Mouse (Mus musculus) limb, embryonic 14.5 days (tissue): Measurements from ENCODE around the gene Upp2. TPM values are rescaled to one million over a fixed set of nuclear protein-coding genes. Genes with fewer than 3 reads are reported as not detected.

ENCODE experiments used
- ATAC-seq: fragments of 200-750 bp; cut with Nextera tagmentation; 2 replicates; pipeline ENCODE4 v1.8.0; 2017; ENCODE audit warnings: low read depth, moderate number of reproducible peaks, moderate TSS enrichment; ENCODE audit not compliant: low FRiP score
- DNase-seq: peaks from one replicate; pipeline ENCODE4 v3.0.0-alpha.2; 2015; ENCODE audit warnings: low spot score
- H3K27ac ChIP-seq: fragments of 300-500 bp; sonication (generic); replicated peaks from 2 replicates; pipeline ENCODE4 v1.5.1; 2014; ENCODE audit warnings: low read depth, mild to moderate bottlenecking, low read length, moderate library complexity, mixed read lengths
- H3K27me3 ChIP-seq: fragments of 300-500 bp; sonication (generic); 2 replicates; pipeline ENCODE4 v1.6.1; 2014; ENCODE audit warnings: low read length, mixed read lengths; ENCODE audit not compliant: control insufficient read depth, insufficient read depth
- H3K36me3 ChIP-seq: fragments of 300-500 bp; sonication (generic); 2 replicates; pipeline ENCODE4 v1.6.1; 2014; ENCODE audit warnings: mild to moderate bottlenecking, low read length, moderate library complexity, mixed read lengths; ENCODE audit not compliant: control insufficient read depth, insufficient read depth
- H3K4me1 ChIP-seq: fragments of 300-500 bp; sonication (generic); 2 replicates; pipeline ENCODE4 v1.6.1; 2014; ENCODE audit warnings: antibody characterized with exemption, low read length, mixed read lengths; ENCODE audit not compliant: control insufficient read depth, insufficient read depth
- H3K4me2 ChIP-seq: fragments of 300-500 bp; sonication (generic); replicated peaks from 2 replicates; pipeline ENCODE4 v1.6.1; 2014; ENCODE audit warnings: low read depth, mild to moderate bottlenecking, low read length, moderate library complexity; ENCODE audit not compliant: severe bottlenecking
- H3K4me3 ChIP-seq: fragments of 300-500 bp; sonication (generic); replicated peaks from 2 replicates; pipeline ENCODE4 v1.5.1; 2014; ENCODE audit warnings: low read length
- H3K9ac ChIP-seq: fragments of 300-500 bp; sonication (generic); 2 replicates; pipeline ENCODE4 v1.6.1; 2014; ENCODE audit warnings: mild to moderate bottlenecking, low read depth, low read length, moderate library complexity; ENCODE audit not compliant: severe bottlenecking
- H3K9me3 ChIP-seq: fragments of 300-500 bp; sonication (generic); 2 replicates; pipeline ENCODE4 v1.6.1; 2016; ENCODE audit warnings: low read length; ENCODE audit not compliant: control insufficient read depth
- POLR2A ChIP-seq: fragments of 200-500 bp; IDR thresholded peaks from 2 replicates; pipeline ENCODE4 v1.8.0; 2012; ENCODE audit warnings: inconsistent platforms, mild to moderate bottlenecking, moderate library complexity, borderline replicate concordance; ENCODE audit not compliant: insufficient read depth, insufficient read length; ENCODE audit errors: extremely low read depth
- WGBS: fragments of 180-500 bp; shearing (Covaris S2); extraction: QIAGEN DNeasy Blood & Tissue Kit; methylation state at CpG from one replicate; pipeline ENCODE4 v1.1.7; 2014; 5-methylcytosine and 5-hydroxymethylcytosine counted together
- polyA plus RNA-seq, 2 experiments: library from polyadenylated mRNA; depleted of rRNA in 1 of 2; stranded (reverse) in 1 of 2; unstranded in 1 of 2; fragments of >200 nt; fragmentation: Nextera tagmentation in 1 of 2; extraction: Ambion mirVana in 1 of 2; gene quantifications; 2 replicates each; pipeline versions ENCODE4 v1.2.1 to v1.2.3; 2012 to 2014

Upp2 gene
- polyA plus RNA-seq, 2 experiments, result 9.3 to 12.3 TPM

DNA sequence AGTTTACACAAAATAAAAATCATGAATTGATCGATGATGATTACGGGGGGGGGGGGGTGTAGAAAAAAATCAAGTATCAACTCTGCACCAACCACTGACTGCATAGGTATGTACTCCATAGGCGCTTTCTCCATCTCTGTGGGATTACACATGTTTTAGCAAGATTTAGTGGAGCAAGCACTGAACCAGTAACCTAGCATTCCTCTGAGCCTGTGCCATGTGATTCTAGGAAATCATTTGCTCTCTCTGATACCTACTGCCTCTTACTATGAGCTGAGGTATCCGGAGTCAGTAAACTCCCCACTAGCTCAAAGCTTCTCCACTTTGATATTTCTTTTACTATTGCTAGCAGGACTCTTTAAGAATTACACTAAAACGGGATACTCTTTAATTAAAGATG, 43.2 kb upstream of the Upp2 start:
- Histone ChIP-seq H3K9ac (no peak overlapping the region), H3K4me2 (no peak overlapping the region), H3K27ac (no peak overlapping the region), H3K4me3 (no peak overlapping the region), H3K27me3 (no peaks in the 10 kb centered on the region), H3K36me3 (no peaks in the 10 kb centered on the region), H3K9me3 (no peaks in the 10 kb centered on the region), H3K4me1 (peaks cover 21% of the 10 kb centered on the region)
- no peak for DNase-seq
- no peak for ATAC-seq
- WGBS, result 84% methylated on average over 5 of the region's 5 CpGs
- TF ChIP-seq POLR2A, result no peak

DNA sequence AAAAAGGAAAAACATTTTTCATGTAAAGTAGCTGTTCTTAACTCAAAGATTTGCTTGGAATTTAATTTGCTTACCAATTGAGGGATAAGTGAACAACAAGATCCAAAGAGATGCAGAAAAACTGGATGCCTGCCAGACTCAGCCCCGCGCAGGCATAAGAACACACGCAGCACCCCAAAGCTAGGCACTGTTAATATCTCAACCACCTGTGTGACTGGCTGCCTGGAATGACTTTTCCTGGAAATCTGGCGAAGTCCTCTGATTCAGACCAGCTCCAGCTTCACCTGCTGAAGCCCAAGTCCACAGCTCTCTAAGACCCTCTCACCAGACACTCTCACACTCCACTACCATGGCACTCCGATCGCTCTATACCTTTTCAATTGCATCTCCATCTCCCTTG, 42.7 kb upstream of the Upp2 start:
- H3K4me3 ChIP-seq, result no peak overlapping the region
- WGBS, result 61% methylated on average over 6 of the region's 6 CpGs
- peaks cover 19% of the 10 kb centered on the region for H3K4me1 ChIP-seq
- H3K9ac ChIP-seq, result no peak overlapping the region
- no peaks in the 10 kb centered on the region for H3K27me3 ChIP-seq
- TF ChIP-seq POLR2A, result no peak
- no peaks in the 10 kb centered on the region for H3K9me3 ChIP-seq
- no peaks in the 10 kb centered on the region for H3K36me3 ChIP-seq
- ATAC-seq (no peak), DNase-seq (no peak)
- no peak overlapping the region for H3K4me2 ChIP-seq
- no peak overlapping the region for H3K27ac ChIP-seq

DNA sequence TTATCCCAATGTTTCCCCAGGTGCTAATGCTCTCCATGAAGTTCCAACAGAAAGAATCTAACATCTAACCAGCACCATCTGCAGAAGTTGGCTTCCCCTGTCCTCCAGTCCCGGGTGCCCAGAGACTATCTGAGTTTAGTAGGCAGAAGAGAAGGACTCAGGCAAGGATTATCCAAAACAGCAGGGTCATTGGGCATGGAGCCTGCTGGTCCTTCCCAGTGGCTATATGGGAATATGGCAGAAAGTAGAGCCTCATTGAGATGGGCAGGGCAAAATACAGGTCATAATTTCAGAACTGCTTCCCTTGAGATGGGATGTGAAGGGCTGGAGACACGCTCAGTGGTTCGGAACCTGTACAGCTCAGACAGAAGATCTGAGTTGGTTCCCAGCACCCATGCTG, 39.3 kb upstream of the Upp2 start:
- ATAC-seq (no peak), DNase-seq (no peak)
- H3K27ac ChIP-seq, result no peak overlapping the region
- no peaks in the 10 kb centered on the region for H3K36me3 ChIP-seq
- TF ChIP-seq POLR2A, result no peak
- H3K27me3 ChIP-seq, result no peaks in the 10 kb centered on the region
- H3K4me2 ChIP-seq, result no peak overlapping the region
- H3K4me3 ChIP-seq, result no peak overlapping the region
- H3K9ac ChIP-seq, result no peak overlapping the region
- peaks cover 36% of the 10 kb centered on the region for H3K4me1 ChIP-seq
- no peaks in the 10 kb centered on the region for H3K9me3 ChIP-seq
- 88% methylated on average over 3 of the region's 3 CpGs for WGBS

DNA sequence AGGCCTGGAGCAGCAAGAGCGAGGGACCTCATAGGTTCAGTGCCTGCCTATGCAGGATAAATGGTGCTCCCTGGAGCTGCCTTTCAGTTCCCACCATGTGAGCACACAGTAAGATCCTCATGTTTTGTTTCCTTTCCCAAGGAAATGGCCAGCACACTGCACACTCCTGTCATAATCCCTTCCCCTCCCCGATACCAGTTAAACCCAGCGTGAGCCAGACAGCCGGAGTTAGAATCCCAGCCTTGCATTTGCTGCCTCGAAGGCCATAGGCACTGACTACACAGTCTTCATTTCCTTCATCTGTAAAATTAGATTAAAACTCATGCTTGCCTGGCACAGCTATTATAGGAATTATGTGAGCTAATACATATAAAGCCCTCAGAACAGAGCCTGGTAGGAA, 37.7 kb upstream of the Upp2 start:
- WGBS, result 56% methylated on average over 5 of the region's 5 CpGs
- TF ChIP-seq POLR2A, result no peak
- DNase-seq (no peak), ATAC-seq (no peak)
- H3K27ac ChIP-seq, result no peak overlapping the region
- H3K4me2 ChIP-seq, result no peak overlapping the region
- H3K4me3 ChIP-seq, result no peak overlapping the region
- peaks cover 45% of the 10 kb centered on the region for H3K4me1 ChIP-seq
- H3K36me3 ChIP-seq, result no peaks in the 10 kb centered on the region
- no peak overlapping the region for H3K9ac ChIP-seq
- H3K27me3 ChIP-seq, result no peaks in the 10 kb centered on the region
- H3K9me3 ChIP-seq, result no peaks in the 10 kb centered on the region

DNA sequence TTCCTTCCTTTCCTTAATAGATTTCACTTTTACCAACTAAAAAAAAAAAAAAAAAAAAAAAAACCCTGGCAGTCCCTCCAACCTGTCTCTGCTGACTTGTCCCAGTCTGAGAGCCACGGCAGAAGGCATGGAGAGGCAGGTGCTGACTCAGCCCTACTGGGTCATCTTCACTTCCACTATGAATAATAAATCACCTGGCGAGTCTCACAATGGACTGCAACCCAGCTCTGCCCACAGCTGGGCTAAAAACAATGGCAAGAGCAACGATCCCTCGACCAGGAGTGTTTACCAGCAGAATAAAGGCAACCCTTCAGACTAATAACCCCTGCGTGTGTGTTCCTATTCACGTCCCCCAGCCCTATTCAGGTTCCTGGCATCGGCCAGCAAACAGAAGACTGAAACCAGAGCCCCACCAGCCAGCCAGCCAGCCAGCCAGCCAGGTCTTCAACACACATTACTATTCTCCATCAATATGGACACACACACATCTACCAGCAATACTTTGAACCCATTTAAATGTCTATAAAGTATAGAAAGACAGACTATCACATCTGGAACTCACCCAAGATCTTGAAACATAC, 37.1 kb upstream of the Upp2 start:
- Histone ChIP-seq H3K27me3 (no peaks in the 10 kb centered on the region), H3K4me3 (no peak overlapping the region), H3K36me3 (no peaks in the 10 kb centered on the region), H3K4me2 (no peak overlapping the region), H3K9me3 (no peaks in the 10 kb centered on the region), H3K9ac (no peak overlapping the region), H3K4me1 (peaks cover 48% of the 10 kb centered on the region), H3K27ac (no peak overlapping the region)
- TF ChIP-seq POLR2A, result no peak
- DNase-seq, result no peak
- no peak for ATAC-seq
- WGBS, result 35% methylated on average over 7 of the region's 7 CpGs

DNA sequence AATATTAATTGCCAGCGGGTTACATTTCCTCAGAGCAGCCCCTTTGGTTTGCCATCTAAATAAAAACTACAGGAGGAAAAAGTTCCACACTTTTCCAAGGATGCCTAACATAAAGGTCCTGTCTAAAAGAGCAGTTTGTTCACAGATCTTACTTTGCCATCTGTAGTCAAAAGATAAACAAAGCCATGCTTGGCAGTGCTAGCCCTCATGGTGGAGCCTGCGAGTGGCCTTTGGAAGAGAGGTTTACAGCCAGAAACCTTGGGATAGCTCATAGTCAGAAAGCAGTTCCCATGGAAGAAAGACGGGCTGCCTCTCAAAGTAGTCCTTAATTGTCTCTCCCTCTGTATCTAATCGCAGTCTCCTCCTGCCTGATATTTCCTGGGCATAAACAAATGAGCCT, 36.6 kb upstream of the Upp2 start:
- 70% methylated on average over 4 of the region's 4 CpGs for WGBS
- H3K27ac ChIP-seq, result no peak overlapping the region
- DNase-seq (no peak), ATAC-seq (no peak)
- peaks cover 44% of the 10 kb centered on the region for H3K4me1 ChIP-seq
- H3K9me3 ChIP-seq, result no peaks in the 10 kb centered on the region
- H3K36me3 ChIP-seq, result no peaks in the 10 kb centered on the region
- no peaks in the 10 kb centered on the region for H3K27me3 ChIP-seq
- no peak overlapping the region for H3K9ac ChIP-seq
- no peak overlapping the region for H3K4me3 ChIP-seq
- H3K4me2 ChIP-seq, result no peak overlapping the region
- TF ChIP-seq POLR2A, result no peak
